24 mouse cellular contexts compared by ENCODE assay signal in the genomic region with DNA sequence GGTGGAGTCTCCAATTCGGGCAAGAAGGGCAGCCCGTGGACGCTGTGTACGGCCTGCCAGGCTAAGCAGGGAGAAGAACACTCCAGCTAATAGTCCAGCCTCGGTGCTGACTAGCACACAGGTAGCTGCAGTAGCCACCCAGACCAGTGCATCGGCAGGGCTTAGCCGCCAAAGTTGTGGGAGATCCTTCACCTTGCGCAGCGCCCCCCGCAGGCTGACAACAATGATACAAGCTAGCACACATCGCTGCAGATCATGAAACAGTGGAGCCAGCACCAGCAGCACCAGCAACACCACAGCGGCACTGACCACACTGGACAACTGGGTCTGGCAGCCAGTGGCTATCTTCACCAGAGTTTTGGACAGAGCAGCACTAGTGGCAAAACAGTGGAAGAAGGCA. TPM values are rescaled to one million over a fixed set of nuclear protein-coding genes. Genes with fewer than 3 reads are reported as not detected.
A peak's percentile ranks its signal among the peaks of the same experiment; 100 is the strongest.
DNase-seq lines count a peak whose midpoint lies in the region; ATAC-seq and TF ChIP-seq lines count a peak whose summit lies in the region.
"Had no signal": no experiment of that assay in that cellular context is flagged by ENCODE, and none has a peak within 500 bp of the region (broad histone marks: within the 10 kb centered on the region; RNA-seq: fewer than 3 reads in every experiment).

No protein-coding gene starts in this region.

- TF ChIP-seq CTCF in heart, adult 2 months (IDR thresholded peaks at IDR 0.05), result 0 out of 2 replicates have a peak, but pooled peaks have one; percentile 5
- peak; percentile 58 for TF ChIP-seq CTCF in liver, adult 2 months (IDR thresholded peaks at IDR 0.05; ENCODE audit: low read depth, low read length)
- TF ChIP-seq CTCF in MEL (IDR thresholded peaks at IDR 0.05 in 2 of 3, conservative IDR thresholded peaks at IDR 0.05 in 1 of 3; ENCODE audit: control insufficient read depth in 1 of 3, insufficient read depth in 1 of 3, low read depth in 2 of 3, low read length in 3 of 3, poor library complexity in 1 of 3, severe bottlenecking in 1 of 3), result peak; percentile 38 to 58 (median 52); a peak in 5 of 6 replicates
- TF ChIP-seq CTCF in liver, postnatal 0 days (IDR thresholded peaks at IDR 0.05; ENCODE audit: low read depth), result peak; percentile 37

- TF ChIP-seq EP300 in heart, adult 2 months (IDR thresholded peaks at IDR 0.05; ENCODE audit: insufficient read depth, low read depth, low read length), result no peak
- no peak for TF ChIP-seq EP300 in MEL (IDR thresholded peaks at IDR 0.05; ENCODE audit: low read depth in 1 of 2, low read length in 2 of 2)
- no peak for TF ChIP-seq EP300 in liver, postnatal 0 days (IDR thresholded peaks at IDR 0.05; ENCODE audit: low read depth)

- ATAC-seq in liver, postnatal 0 days, result no peak
- ATAC-seq: CD4-positive, CD25-positive, alpha-beta regulatory T cell, adult 4 months; forebrain, postnatal 0 days; inflammation-experienced regulatory T-cells, adult 6 months had no signal

- H3K4me2 ChIP-seq in liver, postnatal 0 days (ENCODE audit: low read depth, low read length), result no peak overlapping the region
- H3K4me2 ChIP-seq: heart, embryonic 11.5 days; neural tube, embryonic 12.5 days had no signal

- WGBS in heart, adult 2 months, result 93% methylated on average over 12 of the region's 12 CpGs
- WGBS in liver, adult 2 months, result 72% methylated on average over 12 of the region's 12 CpGs
- 90% methylated on average over 12 of the region's 12 CpGs for WGBS in liver, postnatal 0 days (ENCODE audit: insufficient replicate concordance)

- no peaks in the 10 kb centered on the region for H3K79me2 ChIP-seq in heart, adult 2 months (replicated peaks; ENCODE audit: control insufficient read depth, insufficient read depth, low read length)
- H3K79me2 ChIP-seq in liver, adult 2 months (ENCODE audit: control insufficient read depth, insufficient read depth, low read length), result peaks cover 12% of the 10 kb centered on the region; the same call in 1 of the 2 replicates
- H3K79me2 ChIP-seq in MEL (ENCODE audit: control insufficient read depth, insufficient read depth, low read length, poor library complexity), result peaks cover 34% of the 10 kb centered on the region

- no peaks in the 10 kb centered on the region for H3K9me3 ChIP-seq in MEL (replicated peaks; ENCODE audit: insufficient read depth, low read length)
- H3K9me3 ChIP-seq in liver, postnatal 0 days (ENCODE audit: low read length), result no peaks in the 10 kb centered on the region
- H3K9me3 ChIP-seq: forebrain, embryonic 10.5 days; limb, embryonic 10.5 days; neural tube, embryonic 12.5 days had no signal

- no peaks in the 10 kb centered on the region for H3K36me3 ChIP-seq in heart, adult 2 months (ENCODE audit: control insufficient read depth, insufficient read depth, low read length)
- no peaks in the 10 kb centered on the region; the same call in 1 of the 2 replicates for H3K36me3 ChIP-seq in liver, adult 2 months (ENCODE audit: control insufficient read depth, insufficient read depth, low read length)
- peaks cover 2 to 39% of the 10 kb centered on the region in 2 experiments; a peak in 3 of 4 replicates for H3K36me3 ChIP-seq in MEL (ENCODE audit: control insufficient read depth in 1 of 2, insufficient read depth in 2 of 2, low read length in 2 of 2)
- H3K36me3 ChIP-seq in liver, postnatal 0 days (replicated peaks; ENCODE audit: insufficient read depth, low read length), result peaks cover 25% of the 10 kb centered on the region

- no peak for TF ChIP-seq POLR2A in heart, adult 2 months (IDR thresholded peaks at IDR 0.05; ENCODE audit: insufficient read depth, low read depth, low read length)
- no peak for TF ChIP-seq POLR2A in liver, adult 2 months (IDR thresholded peaks at IDR 0.05; ENCODE audit: extremely low read depth, insufficient read depth, low read length)
- 0 out of 4 replicates have a peak, but pooled peaks of 1 of the 2 experiments have one; percentile 24 for TF ChIP-seq POLR2A in MEL (IDR thresholded peaks at IDR 0.05; ENCODE audit: control insufficient read depth in 1 of 2, insufficient read depth in 1 of 2, low read depth in 1 of 2, low read length in 2 of 2, poor library complexity in 1 of 2)

- no peak overlapping the region for H3K9ac ChIP-seq in heart, adult 2 months (ENCODE audit: low read depth, low read length)
- peak overlapping the region; percentile 88 for H3K9ac ChIP-seq in liver, adult 2 months (ENCODE audit: low read depth, low read length)
- H3K9ac ChIP-seq in MEL (ENCODE audit: control insufficient read depth, low read depth, low read length, poor library complexity, severe bottlenecking), result no peak overlapping the region
- no peak overlapping the region for H3K9ac ChIP-seq in liver, postnatal 0 days (replicated peaks)
- H3K9ac ChIP-seq: forebrain, postnatal 0 days; neural tube, embryonic 12.5 days had no signal

- no peaks in the 10 kb centered on the region for H3K27me3 ChIP-seq in heart, adult 2 months (ENCODE audit: control insufficient read depth, insufficient read depth, low read length)
- no peaks in the 10 kb centered on the region for H3K27me3 ChIP-seq in liver, adult 2 months (ENCODE audit: control insufficient read depth, insufficient read depth, low read length)
- no peaks in the 10 kb centered on the region for H3K27me3 ChIP-seq in MEL (ENCODE audit: control insufficient read depth in 1 of 2, insufficient read depth in 2 of 2, low read length in 2 of 2)
- H3K27me3 ChIP-seq in liver, postnatal 0 days (ENCODE audit: insufficient read depth, low read length), result no peaks in the 10 kb centered on the region
- H3K27me3 ChIP-seq: neural tube, embryonic 12.5 days had no signal

- DNase-seq in heart, adult 2 months, result no peak
- DNase-seq in heart, adult 11 months, result no peak
- DNase-seq in liver, adult 2 months (ENCODE audit: extremely low read depth, low read depth, low spot score), result no peak
- DNase-seq in liver, result no peak
- peak; percentile 37 for DNase-seq in MEL (ENCODE audit: low read depth, low spot score)
- no peak for DNase-seq in liver, postnatal 0 days
- no peak for DNase-seq in embryo, embryonic 11 days
- no peak for DNase-seq in retina, postnatal 1 day
- DNase-seq: adrenal gland, adult 2 months; cerebellum, postnatal 25 days; forebrain, postnatal 0 days; heart, postnatal 10 days; kidney, postnatal 14 days; lung, adult 18-20 months; right cerebral cortex, adult 18-20 months; thymus, adult 18-20 months; thymus, postnatal 4 days had no signal

- TF ChIP-seq RAD21 in MEL (IDR thresholded peaks at IDR 0.05; ENCODE audit: low read depth, low read length), result no peak

- no peak overlapping the region for H3K4me3 ChIP-seq in heart, adult 2 months
- H3K4me3 ChIP-seq in liver, adult 2 months (ENCODE audit: insufficient read depth, low read depth, low read length), result peak overlapping the region; percentile 3; the same call in 1 of the 2 replicates
- no peak overlapping the region for H3K4me3 ChIP-seq in MEL (ENCODE audit: control insufficient read depth in 1 of 2, insufficient read depth in 1 of 2, low read depth in 2 of 2, low read length in 2 of 2)
- no peak overlapping the region for H3K4me3 ChIP-seq in liver, postnatal 0 days (ENCODE audit: low read depth, low read length)
- H3K4me3 ChIP-seq: forebrain, embryonic 10.5 days; left cerebral cortex, adult 2 months; limb, embryonic 10.5 days; neural tube, embryonic 12.5 days had no signal

- peaks cover 2% of the 10 kb centered on the region for H3K4me1 ChIP-seq in heart, adult 2 months (ENCODE audit: control insufficient read depth, insufficient read depth, low read length)
- H3K4me1 ChIP-seq in liver, adult 2 months (ENCODE audit: control insufficient read depth, insufficient read depth, low read length), result peaks cover 35% of the 10 kb centered on the region
- H3K4me1 ChIP-seq in MEL (ENCODE audit: control insufficient read depth in 1 of 2, insufficient read depth in 2 of 2, low read length in 2 of 2), result peaks cover 23 to 51% of the 10 kb centered on the region in 2 experiments
- peaks cover 31% of the 10 kb centered on the region for H3K4me1 ChIP-seq in liver, postnatal 0 days (ENCODE audit: insufficient read depth)

- intact Hi-C loops in heart, adult 2 months (cut with DNase I), result loop anchor here (2.0 kb wide), 1 partner anchor 55 kb away; no protein-coding TSS in a partner anchor

- H3K27ac ChIP-seq in heart, adult 2 months, result no peak overlapping the region
- H3K27ac ChIP-seq in liver, adult 2 months (replicated peaks; ENCODE audit: insufficient read depth, low read depth, low read length), result peak overlapping the region; percentile 97
- no peak overlapping the region for H3K27ac ChIP-seq in MEL (ENCODE audit: control insufficient read depth, low read depth, low read length)
- peak overlapping the region; percentile 39; the same call in 1 of the 2 replicates for H3K27ac ChIP-seq in liver, postnatal 0 days (ENCODE audit: low read depth)
- H3K27ac ChIP-seq: forebrain, embryonic 10.5 days; left cerebral cortex, adult 2 months; limb, embryonic 10.5 days; neural tube, embryonic 12.5 days had no signal

RNA-seq across cellular contexts. Expression of a gene that starts 2.3 kb away (rescaled TPM):
- 1 to 10 TPM; 5.0 to 6.6 TPM for total RNA-seq in heart, adult 2 months (2021)
- polyA plus RNA-seq in heart, adult 2 months (2012; rRNA removed), result 9.2 and 15.6 TPM in 2 replicates
- total RNA-seq in liver, adult 2 months (2014; rRNA removed), result 14.0 and 16.3 TPM in 2 replicates
- polyA plus RNA-seq in liver, adult 2 months (2012; rRNA removed), result 19.5 and 28.2 TPM in 2 replicates
- total RNA-seq in MEL (2012; rRNA removed), result 10.5 and 11.3 TPM in 2 replicates
- polyA plus RNA-seq in MEL (2012; ENCODE audit: insufficient read depth in 1 of 2, insufficient read length in 2 of 2, low read depth in 1 of 2, low replicate concordance in 2 of 2, missing spikeins in 1 of 2), result 10 to 100 TPM in 1 of 2 experiments, not detected in 1; 11.3 TPM
- 2.5 TPM in 2 replicates for polyA plus RNA-seq in liver, postnatal 0 days (2015; fragmentation: Nextera tagmentation; extraction: Ambion mirVana)

RNA-seq across cellular contexts. Expression of a gene that starts 3.6 kb away (rescaled TPM):
- total RNA-seq in heart, adult 2 months (2021), result not detected
- polyA plus RNA-seq in heart, adult 2 months (2012; rRNA removed), result 0.06 and 0.12 TPM in 2 replicates
- total RNA-seq in liver, adult 2 months (2014; rRNA removed), result 121 and 190 TPM in 2 replicates
- polyA plus RNA-seq in liver, adult 2 months (2012; rRNA removed), result 261 and 264 TPM in 2 replicates
- total RNA-seq in MEL (2012; rRNA removed), result 31.2 and 33.9 TPM in 2 replicates
- 10 to 100 TPM in 1 of 2 experiments, not detected in 1; 29.6 TPM for polyA plus RNA-seq in MEL (2012; ENCODE audit: insufficient read depth in 1 of 2, insufficient read length in 2 of 2, low read depth in 1 of 2, low replicate concordance in 2 of 2, missing spikeins in 1 of 2)
- polyA plus RNA-seq in liver, postnatal 0 days (2015; fragmentation: Nextera tagmentation; extraction: Ambion mirVana), result 25.8 and 33.4 TPM in 2 replicates

RNA-seq across cellular contexts. Expression of a gene that starts 11.6 kb away (rescaled TPM):
- total RNA-seq in heart, adult 2 months (2021), result 10 to 100 TPM; 21.7 to 23.2 TPM
- polyA plus RNA-seq in heart, adult 2 months (2012; rRNA removed), result 30.4 and 33.3 TPM in 2 replicates
- 2.1 and 2.6 TPM in 2 replicates for total RNA-seq in liver, adult 2 months (2014; rRNA removed)
- 4.3 and 7.3 TPM in 2 replicates for polyA plus RNA-seq in liver, adult 2 months (2012; rRNA removed)
- total RNA-seq in MEL (2012; rRNA removed), result 1.5 and 1.9 TPM in 2 replicates
- 1 to 10 TPM in 1 of 2 experiments, not detected in 1; 9.5 TPM for polyA plus RNA-seq in MEL (2012; ENCODE audit: insufficient read depth in 1 of 2, insufficient read length in 2 of 2, low read depth in 1 of 2, low replicate concordance in 2 of 2, missing spikeins in 1 of 2)
- 3.9 and 4.2 TPM in 2 replicates for polyA plus RNA-seq in liver, postnatal 0 days (2015; fragmentation: Nextera tagmentation; extraction: Ambion mirVana)

RNA-seq across cellular contexts. Expression of a gene that starts 20.4 kb away (rescaled TPM):
- 10 to 100 TPM; 17.6 to 21.6 TPM for total RNA-seq in heart, adult 2 months (2021)
- 33.5 and 36.5 TPM in 2 replicates for polyA plus RNA-seq in heart, adult 2 months (2012; rRNA removed)
- 20.2 and 22.7 TPM in 2 replicates for total RNA-seq in liver, adult 2 months (2014; rRNA removed)
- 42.3 and 49.9 TPM in 2 replicates for polyA plus RNA-seq in liver, adult 2 months (2012; rRNA removed)
- total RNA-seq in MEL (2012; rRNA removed), result 13.1 and 16.0 TPM in 2 replicates
- 10 to 100 TPM in 1 of 2 experiments, not detected in 1; 27.3 TPM for polyA plus RNA-seq in MEL (2012; ENCODE audit: insufficient read depth in 1 of 2, insufficient read length in 2 of 2, low read depth in 1 of 2, low replicate concordance in 2 of 2, missing spikeins in 1 of 2)
- 5.6 and 5.7 TPM in 2 replicates for polyA plus RNA-seq in liver, postnatal 0 days (2015; fragmentation: Nextera tagmentation; extraction: Ambion mirVana)

RNA-seq across cellular contexts. Expression of a gene that starts 42.2 kb away (rescaled TPM):
- 1 to 10 TPM; 8.3 to 9.6 TPM for total RNA-seq in heart, adult 2 months (2021)
- polyA plus RNA-seq in heart, adult 2 months (2012; rRNA removed), result 26.1 and 36.0 TPM in 2 replicates
- total RNA-seq in liver, adult 2 months (2014; rRNA removed), result 6.0 and 9.9 TPM in 2 replicates
- polyA plus RNA-seq in liver, adult 2 months (2012; rRNA removed), result 19.4 TPM in 2 replicates
- 19.3 and 22.1 TPM in 2 replicates for total RNA-seq in MEL (2012; rRNA removed)
- polyA plus RNA-seq in MEL (2012; ENCODE audit: insufficient read depth in 1 of 2, insufficient read length in 2 of 2, low read depth in 1 of 2, low replicate concordance in 2 of 2, missing spikeins in 1 of 2), result 10 to 100 TPM in 1 of 2 experiments, not detected in 1; 39.2 TPM
- 7.0 and 7.3 TPM in 2 replicates for polyA plus RNA-seq in liver, postnatal 0 days (2015; fragmentation: Nextera tagmentation; extraction: Ambion mirVana)

Comparison
In these comparisons a context has a peak if more than half of its experiments do, and no peak if none do; other contexts are left out.
1. H3K27ac ChIP-seq: peak in liver, adult 2 months (single experiment) and liver, postnatal 0 days (single experiment); none in heart, adult 2 months (single experiment) and MEL (single experiment).
2. CTCF ChIP-seq: peak in every context shown above with its lines; median percentile 58 in liver, adult 2 months; 52 in MEL; 37 in liver, postnatal 0 days; 5 in heart, adult 2 months.